Mouse (Mus musculus) layer of hippocampus, postnatal 36 days (tissue): ENCODE results near the gene Eef1e1. TPM values are rescaled to one million over a fixed set of nuclear protein-coding genes. Genes with fewer than 3 reads are reported as not detected.
"Not testable (repeated sequence)": the region's sequence is repeated elsewhere in the genome, so short reads cannot be mapped to it uniquely, and the experiment has no call there.

Source experiments
- DNase-seq, 2 experiments: peaks; one replicate each; pipeline ENCODE4 v3.0.0; 2022
- total RNA-seq, 2 experiments: library from RNA; stranded (reverse); gene quantifications; 2 replicates each; pipeline ENCODE4 v1.2.3; 2021

The Eef1e1 gene
- 10 to 100 TPM; 27.4 to 28.4 TPM for total RNA-seq

- peak; percentile 93 to 95 for DNase-seq
Observed at GRCm38 (mm10) chr13:38658528-38659280, at the start of gene Eef1e1. Gene Eef1e1 (minus strand): TSS chr13:38659058.

GRCm38 (mm10) chr13:38690845-38691244, 32.0 kb upstream of the Eef1e1 start:
- no peak for DNase-seq

GRCm38 (mm10) chr13:38690028-38690427, 31.2 kb upstream of the Eef1e1 start:
- peak; percentile 15 to 26 for DNase-seq

- no peak for DNase-seq
Observed at GRCm38 (mm10) chr13:38688761-38689160, 29.9 kb upstream of the Eef1e1 start.

- no peak for DNase-seq
Observed at GRCm38 (mm10) chr13:38672336-38672735, 13.5 kb upstream of the Eef1e1 start.

GRCm38 (mm10) chr13:38671451-38671850, 12.6 kb upstream of the Eef1e1 start:
- not testable (repeated sequence) for DNase-seq

GRCm38 (mm10) chr13:38670051-38670450, 11.2 kb upstream of the Eef1e1 start:
- no peak for DNase-seq

GRCm38 (mm10) chr13:38668514-38668913, 9.7 kb upstream of the Eef1e1 start:
- DNase-seq: no peak

GRCm38 (mm10) chr13:38664753-38665152, 5.9 kb upstream of the Eef1e1 start:
- DNase-seq: no peak

GRCm38 (mm10) chr13:38659524-38660136, 772 bp upstream of the Eef1e1 start:
- DNase-seq: no peak

- no peak for DNase-seq
Observed at GRCm38 (mm10) chr13:38657865-38658264, 993 bp downstream of the Eef1e1 start.

GRCm38 (mm10) chr13:38650292-38650691, 8.6 kb downstream of the Eef1e1 start:
- no peak for DNase-seq

- no peak for DNase-seq
Observed at GRCm38 (mm10) chr13:38649069-38649468, 9.8 kb downstream of the Eef1e1 start.

- DNase-seq: no peak
Observed at GRCm38 (mm10) chr13:38641414-38641813, 17.4 kb downstream of the Eef1e1 start.

GRCm38 (mm10) chr13:38640961-38641360, 17.9 kb downstream of the Eef1e1 start:
- DNase-seq: no peak

- no peak for DNase-seq
Observed at GRCm38 (mm10) chr13:38638694-38639093, 20.2 kb downstream of the Eef1e1 start.

GRCm38 (mm10) chr13:38634800-38635269, 24.0 kb downstream of the Eef1e1 start, which contains the start of gene Bloc1s5:
Gene Bloc1s5 (minus strand): TSS chr13:38635109.
- peak; percentile 93 for DNase-seq

GRCm38 (mm10) chr13:38634256-38634799, 24.5 kb downstream of the Eef1e1 start:
- peak; percentile 72 to 75 for DNase-seq

- peak; percentile 20 to 38 for DNase-seq
Observed at GRCm38 (mm10) chr13:38633287-38634000, 25.4 kb downstream of the Eef1e1 start.

- DNase-seq: no peak
Observed at GRCm38 (mm10) chr13:38632556-38632955, 26.3 kb downstream of the Eef1e1 start.

GRCm38 (mm10) chr13:38626229-38626525, 32.7 kb downstream of the Eef1e1 start:
- no peak for DNase-seq

- peak in 1 of 2 experiments; percentile 20 for DNase-seq
Observed at GRCm38 (mm10) chr13:38625492-38626228, 33.2 kb downstream of the Eef1e1 start.
